Mouse (Mus musculus): ENCODE data around the gene Ccdc114. TPM values are rescaled to one million over a fixed set of nuclear protein-coding genes. Genes with fewer than 3 reads are reported as not detected.

The Ccdc114 gene
- polyA plus RNA-seq, 1 experiment from 2014 or later = 4.3 TPM

DNA sequence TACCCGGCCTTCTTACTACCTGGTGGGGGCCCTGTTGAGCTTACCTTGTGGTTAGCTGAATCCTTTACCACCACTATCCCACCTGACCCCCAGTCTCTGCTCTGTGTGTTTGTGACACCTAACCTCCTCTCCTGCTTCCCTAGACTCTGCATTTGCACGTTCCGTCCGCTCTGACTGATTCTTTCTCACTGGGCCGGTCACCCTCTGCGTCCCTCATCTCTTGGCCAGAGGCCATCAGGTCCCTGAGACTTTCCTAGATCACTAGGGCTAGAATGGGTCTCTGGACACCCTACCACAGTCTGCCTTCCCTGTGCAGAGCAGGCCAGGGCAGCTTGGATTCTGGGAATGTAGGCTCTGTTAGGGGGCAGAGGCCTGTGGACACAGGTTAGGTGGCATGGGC is 9.8 kb upstream of the Ccdc114 start:
- Histone ChIP-seq H3K4me3 (ENCODE audit: low read depth, low read length) (no peak overlapping the region), H3K9me3 (ENCODE audit: control insufficient read depth, low read length) (no peaks in the 10 kb centered on the region; the same call in 1 of the 2 replicates), H3K27ac (ENCODE audit: low read depth, low read length) (0 out of 2 replicates have a peak overlapping the region, but pooled peaks have one; percentile 13), H3K4me1 (replicated peaks; ENCODE audit: control insufficient read depth, insufficient read depth, low read length) (peaks cover 24% of the 10 kb centered on the region), H3K4me2 (no peak overlapping the region), H3K27me3 (replicated peaks; ENCODE audit: control insufficient read depth, insufficient read depth, low read length) (no peaks in the 10 kb centered on the region), H3K9ac (ENCODE audit: low read depth, low read length) (no peak overlapping the region), H3K36me3 (ENCODE audit: control insufficient read depth, insufficient read depth, low read length) (peaks cover 12% of the 10 kb centered on the region; the same call in 1 of the 2 replicates)
- WGBS = 90% methylated on average over 6 of the region's 6 CpGs
- DNase-seq (ENCODE audit: low spot score) = no peak
- ATAC-seq (replicated peaks; ENCODE audit: low FRiP score) = no peak

DNA sequence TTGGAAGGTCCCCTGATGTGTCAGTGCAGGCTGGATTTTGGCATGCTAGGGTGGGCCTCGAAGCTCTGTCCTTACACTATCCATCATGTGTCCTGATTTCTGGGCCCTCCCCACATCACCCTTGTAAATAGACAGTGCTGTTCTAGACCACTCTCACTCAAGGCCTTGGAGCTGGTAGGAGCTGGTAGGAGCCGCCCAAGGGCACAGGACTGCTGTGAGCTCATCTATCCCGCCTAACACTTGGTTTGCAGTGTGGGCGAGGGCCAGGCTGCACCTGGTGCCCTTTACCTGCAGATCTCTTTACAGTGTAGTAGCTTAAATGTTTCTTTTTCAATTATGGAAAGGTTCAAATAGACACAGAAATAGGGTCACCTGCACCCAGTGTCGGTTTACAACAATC is 8.9 kb upstream of the Ccdc114 start:
- Histone ChIP-seq H3K27me3 (replicated peaks; ENCODE audit: control insufficient read depth, insufficient read depth, low read length) (no peaks in the 10 kb centered on the region), H3K4me1 (replicated peaks; ENCODE audit: control insufficient read depth, insufficient read depth, low read length) (peaks cover 28% of the 10 kb centered on the region), H3K4me3 (ENCODE audit: low read depth, low read length) (no peak overlapping the region), H3K9me3 (ENCODE audit: control insufficient read depth, low read length) (no peaks in the 10 kb centered on the region), H3K27ac (ENCODE audit: low read depth, low read length) (no peak overlapping the region), H3K36me3 (ENCODE audit: control insufficient read depth, insufficient read depth, low read length) (peaks cover 4% of the 10 kb centered on the region; the same call in 1 of the 2 replicates), H3K9ac (ENCODE audit: low read depth, low read length) (no peak overlapping the region), H3K4me2 (no peak overlapping the region)
- 81% methylated on average over 5 of the region's 5 CpGs for WGBS
- ATAC-seq (replicated peaks; ENCODE audit: low FRiP score) = no peak
- no peak for DNase-seq (ENCODE audit: low spot score)

DNA sequence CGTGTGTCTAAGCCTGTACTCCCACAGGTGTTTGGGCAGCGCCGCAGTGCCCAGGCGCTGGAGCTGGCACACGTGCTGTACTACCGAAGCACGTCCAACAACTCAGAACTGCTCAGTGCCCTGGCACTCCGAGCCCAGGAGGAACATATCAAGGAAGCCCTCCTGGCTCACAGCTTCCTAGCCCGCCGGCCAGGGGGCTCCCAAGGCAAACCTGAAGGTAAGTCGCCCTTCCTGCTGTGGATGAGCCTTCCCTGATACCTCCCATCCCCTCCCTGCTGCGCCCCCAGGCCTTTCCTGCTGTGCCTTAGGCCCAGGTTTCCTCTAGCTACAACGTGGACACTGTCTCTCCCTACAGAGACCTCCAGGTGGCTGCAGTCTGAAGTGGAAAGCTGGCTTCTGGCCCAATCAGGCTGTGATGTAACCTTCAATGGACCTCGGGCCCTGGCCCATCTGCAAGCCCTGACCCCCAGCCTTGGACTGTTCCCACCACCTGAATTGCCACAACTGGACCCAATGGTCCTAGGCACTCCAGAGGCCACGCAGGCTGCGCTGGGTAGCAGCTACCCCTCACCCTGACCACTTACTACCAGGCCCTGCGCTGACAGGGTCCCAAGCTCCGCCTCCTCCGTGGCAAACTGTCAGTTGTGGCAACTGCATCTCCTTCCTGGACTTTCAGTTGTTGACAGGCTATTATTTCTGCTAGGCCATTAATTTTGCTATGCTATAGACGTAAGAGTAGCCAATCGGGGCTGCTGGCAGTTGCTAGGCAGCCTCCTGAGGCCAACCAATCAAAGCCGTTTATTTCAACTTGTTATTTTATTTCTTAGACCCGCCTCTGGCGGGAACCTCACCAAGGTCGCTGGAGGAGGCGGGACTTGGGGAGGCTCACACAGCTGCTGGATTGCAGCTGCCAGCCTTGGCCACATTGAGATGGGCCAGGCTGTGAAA is 7.5 kb upstream of the Ccdc114 start:
- Histone ChIP-seq H3K36me3 (ENCODE audit: control insufficient read depth, insufficient read depth, low read length) (peaks cover 3% of the 10 kb centered on the region; the same call in 1 of the 2 replicates), H3K27ac (ENCODE audit: low read depth, low read length) (peak overlapping the region; percentile 71), H3K9ac (ENCODE audit: low read depth, low read length) (peak overlapping the region; percentile 3; the same call in 1 of the 2 replicates), H3K4me1 (replicated peaks; ENCODE audit: control insufficient read depth, insufficient read depth, low read length) (peaks cover 37% of the 10 kb centered on the region), H3K9me3 (ENCODE audit: control insufficient read depth, low read length) (no peaks in the 10 kb centered on the region), H3K4me3 (ENCODE audit: low read depth, low read length) (peak overlapping the region; percentile 22), H3K4me2 (peak overlapping the region; percentile 55), H3K27me3 (replicated peaks; ENCODE audit: control insufficient read depth, insufficient read depth, low read length) (no peaks in the 10 kb centered on the region)
- peak; percentile 48; the same call in 1 of the 2 replicates for ATAC-seq (replicated peaks; ENCODE audit: low FRiP score)
- 44% methylated on average over 26 of the region's 26 CpGs for WGBS
- peak; percentile 60 for DNase-seq (ENCODE audit: low spot score)

DNA sequence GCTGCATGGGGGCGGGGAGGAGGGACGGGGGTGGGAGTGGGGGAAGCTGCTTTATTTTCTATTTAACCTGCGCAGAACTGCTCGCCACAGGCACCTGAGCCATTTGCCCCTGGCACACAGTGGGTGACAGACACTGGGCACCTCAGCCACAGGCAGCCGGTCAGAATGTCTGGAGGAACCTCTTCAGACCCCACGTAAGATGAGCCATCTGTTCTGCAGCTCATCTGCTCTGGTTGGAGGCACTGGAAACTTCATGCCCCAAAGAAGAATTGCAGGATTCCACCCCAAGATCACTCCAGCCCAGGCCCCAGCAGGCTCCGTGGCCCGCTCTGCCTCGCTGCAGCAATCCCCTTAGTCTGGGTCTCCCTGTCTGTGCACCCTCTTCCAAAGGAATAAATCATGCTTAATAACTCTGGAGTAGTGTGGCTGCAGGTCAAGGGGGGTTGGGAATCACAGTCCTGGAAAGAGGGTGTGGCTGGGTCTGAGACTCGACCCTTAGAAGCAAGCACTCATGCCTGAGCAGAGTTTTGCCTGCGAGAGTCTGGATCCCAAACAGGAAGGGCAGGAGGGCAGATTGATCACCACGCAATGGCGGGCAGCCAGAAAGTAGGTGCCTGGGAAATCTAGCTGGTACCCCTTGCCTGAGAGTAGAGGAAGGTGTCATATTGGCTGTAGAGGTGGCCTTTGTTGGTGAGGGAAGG is 6.7 kb upstream of the Ccdc114 start:
- Histone ChIP-seq H3K4me3 (ENCODE audit: low read depth, low read length) (no peak overlapping the region), H3K36me3 (ENCODE audit: control insufficient read depth, insufficient read depth, low read length) (peaks cover 3% of the 10 kb centered on the region; the same call in 1 of the 2 replicates), H3K27me3 (replicated peaks; ENCODE audit: control insufficient read depth, insufficient read depth, low read length) (no peaks in the 10 kb centered on the region), H3K4me1 (replicated peaks; ENCODE audit: control insufficient read depth, insufficient read depth, low read length) (peaks cover 45% of the 10 kb centered on the region), H3K4me2 (peak overlapping the region; percentile 55), H3K9ac (ENCODE audit: low read depth, low read length) (peak overlapping the region; percentile 3; the same call in 1 of the 2 replicates), H3K9me3 (ENCODE audit: control insufficient read depth, low read length) (no peaks in the 10 kb centered on the region), H3K27ac (ENCODE audit: low read depth, low read length) (peak overlapping the region; percentile 71)
- WGBS = 44% methylated on average over 13 of the region's 13 CpGs
- DNase-seq (ENCODE audit: low spot score) (no peak), ATAC-seq (replicated peaks; ENCODE audit: low FRiP score) (no peak)

DNA sequence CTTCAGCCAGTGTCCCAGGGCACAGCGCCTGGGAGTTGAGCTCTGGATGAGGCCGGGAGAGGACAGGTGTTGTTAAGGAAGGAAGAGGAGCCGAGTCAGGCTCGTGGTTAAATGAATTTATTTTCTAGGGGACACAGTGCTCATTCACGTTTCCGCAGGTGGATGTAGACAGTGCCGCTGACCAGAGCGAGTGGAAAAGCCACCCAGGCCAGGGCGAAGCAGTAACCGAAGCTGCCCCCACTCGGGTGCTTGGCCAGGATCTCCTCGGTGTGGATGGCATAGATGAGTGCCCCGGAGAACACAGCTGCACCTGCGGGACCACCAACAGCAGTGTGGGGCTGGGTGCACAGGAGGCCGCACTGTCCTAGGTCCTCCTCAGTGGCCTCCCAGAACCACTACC is 5.9 kb upstream of the Ccdc114 start:
- Histone ChIP-seq H3K9ac (ENCODE audit: low read depth, low read length) (no peak overlapping the region), H3K9me3 (ENCODE audit: control insufficient read depth, low read length) (no peaks in the 10 kb centered on the region), H3K4me2 (no peak overlapping the region; the same call in 1 of the 2 replicates), H3K27me3 (replicated peaks; ENCODE audit: control insufficient read depth, insufficient read depth, low read length) (no peaks in the 10 kb centered on the region), H3K36me3 (ENCODE audit: control insufficient read depth, insufficient read depth, low read length) (peaks cover 3% of the 10 kb centered on the region; the same call in 1 of the 2 replicates), H3K4me1 (replicated peaks; ENCODE audit: control insufficient read depth, insufficient read depth, low read length) (peaks cover 51% of the 10 kb centered on the region), H3K27ac (ENCODE audit: low read depth, low read length) (peak overlapping the region; percentile 71), H3K4me3 (ENCODE audit: low read depth, low read length) (no peak overlapping the region)
- no peak for DNase-seq (ENCODE audit: low spot score)
- 84% methylated on average over 15 of the region's 15 CpGs for WGBS
- no peak for ATAC-seq (replicated peaks; ENCODE audit: low FRiP score)

DNA sequence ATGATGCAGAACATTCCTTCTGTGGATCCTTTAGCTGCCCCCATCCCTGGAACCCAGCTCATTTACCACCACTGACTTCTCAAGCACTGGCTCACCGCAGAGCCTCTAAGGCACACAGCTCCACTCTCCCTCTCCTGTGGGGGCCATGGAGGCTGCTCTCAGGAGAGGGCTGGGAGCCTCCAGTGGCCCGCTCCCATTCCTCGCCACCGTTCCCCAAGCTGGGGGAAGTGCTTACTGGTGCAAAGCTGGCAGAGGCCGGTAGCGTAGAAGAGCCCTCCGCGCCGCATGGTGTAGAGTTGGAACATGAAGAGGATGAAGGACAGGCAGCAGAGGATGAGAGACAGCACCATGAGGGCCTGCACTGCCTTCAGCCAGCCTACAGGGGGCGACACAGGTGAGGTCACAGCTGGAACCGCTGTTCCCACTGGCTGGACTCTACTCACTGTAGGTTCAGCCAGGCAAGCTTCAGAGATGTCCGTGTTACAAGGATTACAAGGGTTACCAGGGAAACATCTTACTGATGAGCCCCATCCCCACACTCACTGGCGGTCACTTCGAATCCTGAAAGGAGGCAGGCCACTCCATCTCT is 4.7 kb upstream of the Ccdc114 start:
- peaks cover 3% of the 10 kb centered on the region; the same call in 1 of the 2 replicates for H3K36me3 ChIP-seq (ENCODE audit: control insufficient read depth, insufficient read depth, low read length)
- peak overlapping the region; percentile 83 for H3K4me2 ChIP-seq
- ATAC-seq (replicated peaks; ENCODE audit: low FRiP score) (no peak), DNase-seq (ENCODE audit: low spot score) (no peak)
- H3K27me3 ChIP-seq (replicated peaks; ENCODE audit: control insufficient read depth, insufficient read depth, low read length) = no peaks in the 10 kb centered on the region
- H3K9ac ChIP-seq (ENCODE audit: low read depth, low read length) = 0 out of 2 replicates have a peak overlapping the region, but pooled peaks have one; percentile 8
- peaks cover 53% of the 10 kb centered on the region for H3K4me1 ChIP-seq (replicated peaks; ENCODE audit: control insufficient read depth, insufficient read depth, low read length)
- no peak overlapping the region for H3K27ac ChIP-seq (ENCODE audit: low read depth, low read length)
- WGBS = 76% methylated on average over 14 of the region's 14 CpGs
- no peak overlapping the region for H3K4me3 ChIP-seq (ENCODE audit: low read depth, low read length)
- no peaks in the 10 kb centered on the region for H3K9me3 ChIP-seq (ENCODE audit: control insufficient read depth, low read length)

DNA sequence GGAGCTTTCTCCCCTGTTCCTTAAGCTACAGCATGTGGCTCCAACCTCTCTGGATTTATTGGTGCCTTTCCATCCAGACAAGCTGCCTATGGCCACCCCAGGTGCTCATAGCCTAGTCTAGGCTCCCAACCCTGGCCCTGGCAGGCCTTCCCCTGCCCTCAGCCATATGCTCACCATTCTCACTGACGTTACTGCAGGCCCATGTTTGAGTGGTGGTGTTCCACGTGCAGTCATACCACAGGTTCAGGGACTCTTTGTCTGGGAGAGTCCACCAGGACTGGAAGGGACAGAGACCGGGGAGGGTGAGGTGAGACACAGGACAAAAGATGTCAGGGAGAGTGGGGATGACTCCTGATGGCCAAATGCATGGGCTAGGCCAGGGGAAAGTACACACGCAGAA is 4.1 kb upstream of the Ccdc114 start:
- H3K36me3 ChIP-seq (ENCODE audit: control insufficient read depth, insufficient read depth, low read length) = peaks cover 3% of the 10 kb centered on the region; the same call in 1 of the 2 replicates
- peak overlapping the region; percentile 83 for H3K4me2 ChIP-seq
- ATAC-seq (replicated peaks; ENCODE audit: low FRiP score) (no peak), DNase-seq (ENCODE audit: low spot score) (no peak)
- no peaks in the 10 kb centered on the region for H3K27me3 ChIP-seq (replicated peaks; ENCODE audit: control insufficient read depth, insufficient read depth, low read length)
- peak overlapping the region; percentile 91 for H3K27ac ChIP-seq (ENCODE audit: low read depth, low read length)
- peaks cover 55% of the 10 kb centered on the region for H3K4me1 ChIP-seq (replicated peaks; ENCODE audit: control insufficient read depth, insufficient read depth, low read length)
- H3K4me3 ChIP-seq (ENCODE audit: low read depth, low read length) = peak overlapping the region; percentile 52
- WGBS = 69% methylated on average over 4 of the region's 4 CpGs
- H3K9ac ChIP-seq (ENCODE audit: low read depth, low read length) = peak overlapping the region; percentile 69
- H3K9me3 ChIP-seq (ENCODE audit: control insufficient read depth, low read length) = no peaks in the 10 kb centered on the region

DNA sequence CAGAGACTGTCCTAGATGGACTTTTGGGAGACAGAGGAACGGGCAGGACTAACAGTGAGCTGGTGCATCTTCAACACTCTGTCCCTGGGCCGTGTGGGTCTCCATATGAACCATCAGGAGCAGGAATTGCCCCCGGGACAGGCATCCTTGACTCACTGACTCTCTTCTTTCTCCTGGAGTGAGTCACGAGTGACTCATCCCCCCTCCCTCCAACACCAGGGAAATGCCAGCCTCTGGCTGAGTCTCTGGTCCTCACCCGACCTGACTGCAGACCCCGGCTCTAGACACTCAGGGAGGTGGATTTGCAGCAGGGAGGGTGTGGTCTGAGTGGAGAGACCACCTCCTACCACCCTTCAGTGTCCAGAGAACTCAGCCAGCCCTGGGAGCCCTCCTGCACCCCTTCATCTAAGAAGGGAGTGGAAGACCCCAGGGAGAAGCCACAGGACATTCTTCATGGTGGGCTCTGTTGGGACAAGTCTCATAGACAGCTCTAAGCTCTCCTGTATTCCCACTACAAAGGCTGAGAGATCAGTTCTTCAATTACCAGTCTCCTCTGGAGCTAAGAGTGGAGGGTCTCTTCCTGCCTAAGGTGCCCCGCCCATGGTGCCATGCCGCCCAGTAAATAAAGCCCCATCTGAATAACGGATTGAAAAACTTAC is 3.2 kb upstream of the Ccdc114 start:
- Histone ChIP-seq H3K9ac (ENCODE audit: low read depth, low read length) (peak overlapping the region; percentile 69), H3K27me3 (replicated peaks; ENCODE audit: control insufficient read depth, insufficient read depth, low read length) (no peaks in the 10 kb centered on the region), H3K9me3 (ENCODE audit: control insufficient read depth, low read length) (no peaks in the 10 kb centered on the region), H3K4me3 (ENCODE audit: low read depth, low read length) (peak overlapping the region; percentile 52), H3K36me3 (ENCODE audit: control insufficient read depth, insufficient read depth, low read length) (no peaks in the 10 kb centered on the region; the same call in 1 of the 2 replicates), H3K4me1 (replicated peaks; ENCODE audit: control insufficient read depth, insufficient read depth, low read length) (peaks cover 55% of the 10 kb centered on the region), H3K27ac (ENCODE audit: low read depth, low read length) (peak overlapping the region; percentile 91), H3K4me2 (peak overlapping the region; percentile 83)
- 26% methylated on average over 9 of the region's 9 CpGs for WGBS
- no peak for DNase-seq (ENCODE audit: low spot score)
- ATAC-seq (replicated peaks; ENCODE audit: low FRiP score) = no peak

Data from liver, embryonic 11.5 days (tissue).